Mouse (Mus musculus) liver, postnatal 0 days (tissue): ENCODE data around the gene Pdcl2. TPM values are rescaled to one million over a fixed set of nuclear protein-coding genes. Genes with fewer than 3 reads are reported as not detected.

Experiments used
- ATAC-seq: fragments of 200-750 bp; cut with Nextera tagmentation; 2 replicates; pipeline ENCODE4 v1.8.0; 2017; ENCODE audit warnings: mild to moderate bottlenecking, moderate library complexity
- DNase-seq: peaks from one replicate; pipeline ENCODE4 v3.0.0-alpha.2; 2016
- H3K27ac ChIP-seq: fragments of 300-500 bp; sonication (generic); 2 replicates; pipeline ENCODE4 v1.5.1; 2014; ENCODE audit warnings: antibody characterized with exemption, moderate library complexity, mild to moderate bottlenecking, low read depth
- H3K27me3 ChIP-seq: fragments of 300-500 bp; sonication (generic); 2 replicates; pipeline ENCODE4 v1.6.1; 2014; ENCODE audit warnings: low read length, control low read depth, mixed read lengths; ENCODE audit not compliant: insufficient read depth
- H3K36me3 ChIP-seq: fragments of 300-500 bp; sonication (generic); replicated peaks from 2 replicates; pipeline ENCODE4 v1.6.1; 2014; ENCODE audit warnings: mild to moderate bottlenecking, control low read depth, low read length, moderate library complexity, mixed read lengths; ENCODE audit not compliant: insufficient read depth
- H3K4me1 ChIP-seq: fragments of 300-500 bp; sonication (generic); 2 replicates; pipeline ENCODE4 v1.6.1; 2014; ENCODE audit warnings: antibody characterized with exemption, mild to moderate bottlenecking, control low read depth; ENCODE audit not compliant: insufficient read depth
- H3K4me2 ChIP-seq: fragments of 300-500 bp; sonication (generic); 2 replicates; pipeline ENCODE4 v1.6.1; 2014; ENCODE audit warnings: low read depth, mild to moderate bottlenecking, low read length, moderate library complexity, mixed read lengths
- H3K4me3 ChIP-seq: fragments of 300-500 bp; sonication (generic); 2 replicates; pipeline ENCODE4 v1.5.1; 2014; ENCODE audit warnings: low read depth, low read length
- H3K9ac ChIP-seq: fragments of 300-500 bp; sonication (generic); replicated peaks from 2 replicates; pipeline ENCODE4 v1.6.1; 2014; ENCODE audit warnings: mild to moderate bottlenecking, moderate library complexity
- H3K9me3 ChIP-seq: fragments of 300-500 bp; sonication (generic); 2 replicates; pipeline ENCODE4 v1.6.1; 2016; ENCODE audit warnings: mild to moderate bottlenecking, control low read depth, low read length, mixed read lengths
- CTCF ChIP-seq: sonication (generic); IDR thresholded peaks from 2 replicates; pipeline ENCODE4 v1.5.1; 2016; ENCODE audit warnings: antibody characterized with exemption, low read depth
- EP300 ChIP-seq: IDR thresholded peaks from 2 replicates; pipeline ENCODE4 v1.6.1; 2016; ENCODE audit warnings: antibody characterized with exemption, low read depth, mild to moderate bottlenecking
- WGBS: fragments of 180-500 bp; shearing (Covaris S2); extraction: QIAGEN DNeasy Blood & Tissue Kit; methylation state at CpG from one replicate; pipeline ENCODE4 v1.1.7; 2014; ENCODE audit not compliant: insufficient replicate concordance; 5-methylcytosine and 5-hydroxymethylcytosine counted together
- polyA plus RNA-seq: library from polyadenylated mRNA; unstranded; fragments of >200 nt; fragmentation: Nextera tagmentation; extraction: Ambion mirVana; gene quantifications from 2 replicates; pipeline ENCODE4 v1.2.1, GENCODE M21; 2015

The Pdcl2 gene
- polyA plus RNA-seq, 1 experiment from 2014 or later: not detected

- no peak overlapping the region for H3K4me2 ChIP-seq
- no peaks in the 10 kb centered on the region for H3K36me3 ChIP-seq
- 78% methylated on average over 3 of the region's 3 CpGs for WGBS
- no peak overlapping the region for H3K9ac ChIP-seq
- DNase-seq (no peak), ATAC-seq (no peak)
- no peaks in the 10 kb centered on the region for H3K27me3 ChIP-seq
- no peak overlapping the region for H3K4me3 ChIP-seq
- no peak for TF ChIP-seq CTCF
- no peak for TF ChIP-seq EP300
- H3K4me1 ChIP-seq: peaks cover 4% of the 10 kb centered on the region; the same call in 1 of the 2 replicates
- H3K27ac ChIP-seq: no peak overlapping the region
- no peaks in the 10 kb centered on the region for H3K9me3 ChIP-seq
Observed at GRCm38 (mm10) chr5:76288256-76288655, 42.7 kb downstream of the Pdcl2 start.

GRCm38 (mm10) chr5:76287062-76287461 is 43.9 kb downstream of the Pdcl2 start:
- WGBS: 59% methylated on average over 5 of the region's 5 CpGs
- H3K4me3 ChIP-seq: no peak overlapping the region
- H3K27ac ChIP-seq: no peak overlapping the region
- peaks cover 4% of the 10 kb centered on the region; the same call in 1 of the 2 replicates for H3K4me1 ChIP-seq
- TF ChIP-seq EP300 (no peak), CTCF (peak; percentile 34)
- no peaks in the 10 kb centered on the region for H3K36me3 ChIP-seq
- no peaks in the 10 kb centered on the region for H3K27me3 ChIP-seq
- no peak overlapping the region for H3K4me2 ChIP-seq
- no peak for DNase-seq
- no peak overlapping the region for H3K9ac ChIP-seq
- H3K9me3 ChIP-seq: no peaks in the 10 kb centered on the region
- no peak for ATAC-seq

- Histone ChIP-seq H3K27me3 (no peaks in the 10 kb centered on the region), H3K4me1 (peaks cover 4% of the 10 kb centered on the region; the same call in 1 of the 2 replicates), H3K36me3 (no peaks in the 10 kb centered on the region), H3K4me2 (no peak overlapping the region), H3K4me3 (no peak overlapping the region), H3K9me3 (no peaks in the 10 kb centered on the region), H3K27ac (no peak overlapping the region), H3K9ac (no peak overlapping the region)
- no peak for TF ChIP-seq CTCF
- TF ChIP-seq EP300: no peak
- no peak for DNase-seq
- WGBS: 77% methylated on average over 4 of the region's 4 CpGs
- no peak for ATAC-seq
Observed at GRCm38 (mm10) chr5:76285699-76286098, 45.3 kb downstream of the Pdcl2 start.

GRCm38 (mm10) chr5:76283890-76284289 is 47.1 kb downstream of the Pdcl2 start:
- TF ChIP-seq EP300 (no peak), CTCF (no peak)
- WGBS: 56% methylated on average over 1 of the region's 1 CpGs
- Histone ChIP-seq H3K9ac (no peak overlapping the region), H3K9me3 (no peaks in the 10 kb centered on the region), H3K4me1 (peaks cover 4% of the 10 kb centered on the region; the same call in 1 of the 2 replicates), H3K4me2 (no peak overlapping the region), H3K4me3 (no peak overlapping the region), H3K36me3 (no peaks in the 10 kb centered on the region), H3K27ac (no peak overlapping the region), H3K27me3 (no peaks in the 10 kb centered on the region)
- no peak for DNase-seq
- 0 out of 2 replicates have a peak, but pooled peaks have one; percentile 25 for ATAC-seq

- H3K4me1 ChIP-seq: no peaks in the 10 kb centered on the region
- H3K27ac ChIP-seq: no peak overlapping the region
- TF ChIP-seq CTCF (no peak), EP300 (no peak)
- H3K4me3 ChIP-seq: no peak overlapping the region
- no peak overlapping the region for H3K9ac ChIP-seq
- no peaks in the 10 kb centered on the region for H3K27me3 ChIP-seq
- H3K4me2 ChIP-seq: no peak overlapping the region
- DNase-seq (no peak), ATAC-seq (no peak)
- 39% methylated on average over 4 of the region's 4 CpGs for WGBS
- no peaks in the 10 kb centered on the region for H3K9me3 ChIP-seq
- no peaks in the 10 kb centered on the region for H3K36me3 ChIP-seq
Observed at GRCm38 (mm10) chr5:76274977-76275376, 56.0 kb downstream of the Pdcl2 start.

Other genes starting within 250 kb of the Pdcl2 start
- 15.4 and 15.6 TPM in 2 replicates for gene Srd5a3, start 190.9 kb downstream of the Pdcl2 start, polyA plus RNA-seq
- gene Tmem165, start 147.3 kb downstream of the Pdcl2 start, polyA plus RNA-seq: 20.9 and 25.6 TPM in 2 replicates
- gene Clock, start 26.4 kb downstream of the Pdcl2 start, polyA plus RNA-seq: 2.3 and 3.6 TPM in 2 replicates
- gene Nmu, start 32.6 kb upstream of the Pdcl2 start, polyA plus RNA-seq: not detected in 2 replicates
- not detected in 2 replicates for gene Gm7271, start 152.9 kb upstream of the Pdcl2 start, polyA plus RNA-seq
- 7.0 and 7.2 TPM in 2 replicates for gene Exoc1, start 198.2 kb upstream of the Pdcl2 start, polyA plus RNA-seq